Mouse (Mus musculus): ENCODE measurements around the gene Spsb4. TPM values are rescaled to one million over a fixed set of nuclear protein-coding genes. Genes with fewer than 3 reads are reported as not detected.

Spsb4 gene
- polyA plus RNA-seq, 2 experiments = 19.9 to 28.4 TPM

DNA sequence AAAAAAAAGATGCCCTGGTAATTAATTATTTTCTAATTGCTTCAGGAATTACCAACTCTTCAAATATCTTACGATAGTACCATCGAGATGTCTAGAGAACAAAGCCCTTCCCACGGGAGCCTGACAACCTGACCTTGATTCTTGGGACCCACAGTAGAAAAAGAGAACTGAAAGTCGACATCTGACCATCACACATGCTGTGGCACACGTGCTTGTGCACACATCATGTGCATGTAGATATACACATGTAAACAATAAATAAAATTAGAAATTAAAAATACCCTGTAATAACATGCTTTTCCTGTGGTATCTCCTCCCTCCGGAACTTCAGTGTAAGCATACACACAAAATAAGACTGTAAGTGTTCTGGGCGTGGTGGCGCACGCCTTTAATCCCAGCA lies 43.1 kb upstream of the Spsb4 start:
- TF ChIP-seq POLR2A (IDR thresholded peaks at IDR 0.05; ENCODE audit: borderline replicate concordance, extremely low read depth, insufficient read depth, insufficient read length) = no peak
- Histone ChIP-seq H3K4me3 (replicated peaks; ENCODE audit: low read length) (no peak overlapping the region), H3K36me3 (ENCODE audit: control insufficient read depth, insufficient read depth, low read length) (no peaks in the 10 kb centered on the region), H3K9me3 (ENCODE audit: control insufficient read depth, low read length) (no peaks in the 10 kb centered on the region), H3K4me2 (replicated peaks; ENCODE audit: low read depth, low read length, severe bottlenecking) (no peak overlapping the region), H3K9ac (ENCODE audit: low read depth, low read length, severe bottlenecking) (no peak overlapping the region), H3K27me3 (ENCODE audit: control insufficient read depth, insufficient read depth, low read length) (no peaks in the 10 kb centered on the region), H3K4me1 (ENCODE audit: control insufficient read depth, insufficient read depth, low read length) (peaks cover 14% of the 10 kb centered on the region), H3K27ac (replicated peaks; ENCODE audit: low read depth, low read length) (no peak overlapping the region)
- 95% methylated on average over 9 of the region's 9 CpGs for WGBS
- no peak for ATAC-seq (ENCODE audit: low FRiP score, low read depth)
- DNase-seq (ENCODE audit: low spot score) = no peak

GRCm38 (mm10) chr9:97056541-97057338 lies 38.1 kb upstream of the Spsb4 start:
- H3K9ac ChIP-seq (ENCODE audit: low read depth, low read length, severe bottlenecking) = no peak overlapping the region; the same call in 1 of the 2 replicates
- H3K4me3 ChIP-seq (replicated peaks; ENCODE audit: low read length) = peak overlapping the region; percentile 14; the same call in 1 of the 2 replicates
- ATAC-seq (ENCODE audit: low FRiP score, low read depth) = peak; percentile 70

DNA sequence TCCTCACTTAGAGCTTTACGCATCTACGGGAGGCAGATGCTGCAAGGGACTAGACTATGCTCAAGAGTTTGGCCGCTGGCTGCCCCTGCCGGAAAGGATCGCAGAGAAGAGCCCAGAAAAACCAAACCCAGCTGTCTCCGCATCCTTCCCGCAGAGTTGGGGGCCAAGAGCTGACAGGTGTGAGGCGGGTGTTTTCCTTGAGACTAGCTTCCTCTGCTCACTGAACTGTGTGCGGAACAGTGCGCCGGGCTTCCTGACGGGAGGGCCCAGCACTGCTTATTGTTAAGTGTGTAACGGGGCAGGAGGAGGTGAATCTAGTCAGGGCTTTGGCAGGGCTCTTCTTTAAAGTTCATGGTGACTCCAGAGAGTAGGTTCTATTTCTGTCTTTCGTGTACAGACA lies 37.3 kb upstream of the Spsb4 start:
- TF ChIP-seq POLR2A (IDR thresholded peaks at IDR 0.05; ENCODE audit: borderline replicate concordance, extremely low read depth, insufficient read depth, insufficient read length) = no peak
- no peak overlapping the region for H3K9ac ChIP-seq (ENCODE audit: low read depth, low read length, severe bottlenecking)
- DNase-seq (ENCODE audit: low spot score) (no peak), ATAC-seq (ENCODE audit: low FRiP score, low read depth) (peak; percentile 70)
- peaks cover 8% of the 10 kb centered on the region; the same call in 1 of the 2 replicates for H3K4me1 ChIP-seq (ENCODE audit: control insufficient read depth, insufficient read depth, low read length)
- no peaks in the 10 kb centered on the region for H3K27me3 ChIP-seq (ENCODE audit: control insufficient read depth, insufficient read depth, low read length)
- H3K4me2 ChIP-seq (replicated peaks; ENCODE audit: low read depth, low read length, severe bottlenecking) = no peak overlapping the region
- H3K27ac ChIP-seq (replicated peaks; ENCODE audit: low read depth, low read length) = no peak overlapping the region
- no peaks in the 10 kb centered on the region for H3K36me3 ChIP-seq (ENCODE audit: control insufficient read depth, insufficient read depth, low read length)
- WGBS = 63% methylated on average over 14 of the region's 14 CpGs
- no peaks in the 10 kb centered on the region for H3K9me3 ChIP-seq (ENCODE audit: control insufficient read depth, low read length)
- no peak overlapping the region for H3K4me3 ChIP-seq (replicated peaks; ENCODE audit: low read length)

More at GRCm38 (mm10) chr9:97056541-97057338, 38.1 kb upstream of the Spsb4 start:
- TF ChIP-seq POLR2A (IDR thresholded peaks at IDR 0.05; ENCODE audit: borderline replicate concordance, extremely low read depth, insufficient read depth, insufficient read length) = no peak
- no peaks in the 10 kb centered on the region for H3K27me3 ChIP-seq (ENCODE audit: control insufficient read depth, insufficient read depth, low read length)
- no peaks in the 10 kb centered on the region for H3K36me3 ChIP-seq (ENCODE audit: control insufficient read depth, insufficient read depth, low read length)
- 39% methylated on average over 18 of the region's 18 CpGs for WGBS
- peak overlapping the region; percentile 36 for H3K4me2 ChIP-seq (replicated peaks; ENCODE audit: low read depth, low read length, severe bottlenecking)
- H3K27ac ChIP-seq (replicated peaks; ENCODE audit: low read depth, low read length) = no peak overlapping the region
- no peaks in the 10 kb centered on the region for H3K9me3 ChIP-seq (ENCODE audit: control insufficient read depth, low read length)
- H3K4me1 ChIP-seq (ENCODE audit: control insufficient read depth, insufficient read depth, low read length) = peaks cover 6% of the 10 kb centered on the region; the same call in 1 of the 2 replicates
- peak; percentile 39 for DNase-seq (ENCODE audit: low spot score)

GRCm38 (mm10) chr9:97051176-97051575 lies 32.5 kb upstream of the Spsb4 start:
- TF ChIP-seq POLR2A (IDR thresholded peaks at IDR 0.05; ENCODE audit: borderline replicate concordance, extremely low read depth, insufficient read depth, insufficient read length) = no peak
- WGBS = 41% methylated on average over 8 of the region's 8 CpGs
- Histone ChIP-seq H3K27ac (replicated peaks; ENCODE audit: low read depth, low read length) (no peak overlapping the region), H3K9ac (ENCODE audit: low read depth, low read length, severe bottlenecking) (no peak overlapping the region), H3K4me2 (replicated peaks; ENCODE audit: low read depth, low read length, severe bottlenecking) (no peak overlapping the region), H3K9me3 (ENCODE audit: control insufficient read depth, low read length) (no peaks in the 10 kb centered on the region), H3K4me1 (ENCODE audit: control insufficient read depth, insufficient read depth, low read length) (0 out of 2 replicates have a peak, but pooled peaks cover 3% of the 10 kb centered on the region), H3K27me3 (ENCODE audit: control insufficient read depth, insufficient read depth, low read length) (no peaks in the 10 kb centered on the region), H3K4me3 (replicated peaks; ENCODE audit: low read length) (no peak overlapping the region), H3K36me3 (ENCODE audit: control insufficient read depth, insufficient read depth, low read length) (no peaks in the 10 kb centered on the region)
- ATAC-seq (ENCODE audit: low FRiP score, low read depth) (peak; percentile 57; the same call in 1 of the 2 replicates), DNase-seq (ENCODE audit: low spot score) (peak; percentile 75)

DNA sequence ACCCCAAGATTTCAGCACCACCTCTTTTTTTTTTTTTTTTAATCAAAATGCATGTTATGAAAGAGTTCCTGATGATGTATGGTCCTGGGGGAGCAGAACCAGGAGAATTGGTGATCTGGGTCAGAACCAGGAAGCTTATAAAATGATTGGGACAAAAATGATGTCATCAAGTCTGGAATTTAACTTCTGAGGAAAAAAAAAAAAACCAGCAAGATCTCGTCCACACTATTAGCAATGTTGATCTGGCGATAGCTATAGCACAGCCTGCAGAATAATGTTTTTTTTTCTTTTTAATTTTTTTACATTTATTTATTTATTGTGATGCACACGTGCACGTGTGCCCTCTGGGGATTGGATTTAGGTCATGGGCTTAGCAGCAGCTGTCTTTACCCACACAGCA lies 27.6 kb upstream of the Spsb4 start:
- no peak for TF ChIP-seq POLR2A (IDR thresholded peaks at IDR 0.05; ENCODE audit: borderline replicate concordance, extremely low read depth, insufficient read depth, insufficient read length)
- H3K4me1 ChIP-seq (ENCODE audit: control insufficient read depth, insufficient read depth, low read length) = 0 out of 2 replicates have a peak, but pooled peaks cover 2% of the 10 kb centered on the region
- no peak overlapping the region for H3K4me3 ChIP-seq (replicated peaks; ENCODE audit: low read length)
- ATAC-seq (ENCODE audit: low FRiP score, low read depth) (no peak), DNase-seq (ENCODE audit: low spot score) (no peak)
- H3K27ac ChIP-seq (replicated peaks; ENCODE audit: low read depth, low read length) = no peak overlapping the region
- no peak overlapping the region for H3K9ac ChIP-seq (ENCODE audit: low read depth, low read length, severe bottlenecking)
- WGBS = 75% methylated on average over 4 of the region's 4 CpGs
- H3K36me3 ChIP-seq (ENCODE audit: control insufficient read depth, insufficient read depth, low read length) = no peaks in the 10 kb centered on the region
- H3K9me3 ChIP-seq (ENCODE audit: control insufficient read depth, low read length) = no peaks in the 10 kb centered on the region
- no peaks in the 10 kb centered on the region for H3K27me3 ChIP-seq (ENCODE audit: control insufficient read depth, insufficient read depth, low read length)
- H3K4me2 ChIP-seq (replicated peaks; ENCODE audit: low read depth, low read length, severe bottlenecking) = no peak overlapping the region

All from limb, embryonic 14.5 days (tissue).